Mouse (Mus musculus) megakaryocyte, embryonic 14.5 days (primary cell): ENCODE data around the gene Sufu. TPM values are rescaled to one million over a fixed set of nuclear protein-coding genes. Genes with fewer than 3 reads are reported as not detected.

Source experiments
- H3K27me3 ChIP-seq: replicated peaks from 2 replicates; pipeline ENCODE3; 2012; ENCODE audit warnings: inconsistent platforms
- H3K36me3 ChIP-seq: replicated peaks from 2 replicates; pipeline ENCODE3; 2012; ENCODE audit warnings: low read length, inconsistent platforms, mixed read lengths
- H3K4me1 ChIP-seq: 2 replicates; pipeline ENCODE4 v1.6.1; 2012; ENCODE audit warnings: inconsistent platforms
- H3K4me3 ChIP-seq: replicated peaks from 2 replicates; pipeline ENCODE3; 2012; ENCODE audit warnings: moderate library complexity, mild to moderate bottlenecking, inconsistent platforms
- H3K9me3 ChIP-seq: 2 replicates; pipeline ENCODE4 v1.6.1; 2012; ENCODE audit warnings: inconsistent platforms
- FLI1 ChIP-seq: IDR thresholded peaks from 2 replicates; pipeline ENCODE4 v1.6.1; 2012; ENCODE audit warnings: low read length, inconsistent platforms, mixed read lengths
- GATA1 ChIP-seq: IDR thresholded peaks from 3 replicates; pipeline ENCODE4 v1.6.1; 2012; ENCODE audit warnings: mixed read lengths, low read length, inconsistent platforms, borderline replicate concordance
- polyA plus RNA-seq: library from polyadenylated mRNA; stranded (reverse); fragments of >175 nt; gene quantifications from 2 replicates; pipeline ENCODE4 v1.2.3, GENCODE M21; 2012; ENCODE audit warnings: low replicate concordance; ENCODE audit not compliant: insufficient read depth

The Sufu gene
- polyA plus RNA-seq, 1 experiment: 8.7 TPM

- no peaks in the 10 kb centered on the region for H3K9me3 ChIP-seq
- H3K27me3 ChIP-seq: no peaks in the 10 kb centered on the region
- no peak for TF ChIP-seq FLI1
- TF ChIP-seq GATA1: no peak
- peak overlapping the region; percentile 26 for H3K4me3 ChIP-seq
- peaks cover 84% of the 10 kb centered on the region for H3K4me1 ChIP-seq
- H3K36me3 ChIP-seq: peaks cover 70% of the 10 kb centered on the region
Observed at GRCm38 (mm10) chr19:46457798-46458197, 61.1 kb downstream of the Sufu start.

- TF ChIP-seq GATA1: no peak
- TF ChIP-seq FLI1: no peak
- Histone ChIP-seq H3K4me3 (no peak overlapping the region), H3K27me3 (no peaks in the 10 kb centered on the region), H3K4me1 (peaks cover 70% of the 10 kb centered on the region), H3K9me3 (0 out of 2 replicates have a peak, but pooled peaks cover 4% of the 10 kb centered on the region), H3K36me3 (peaks cover 66% of the 10 kb centered on the region)
Observed at GRCm38 (mm10) chr19:46459256-46459655, 62.6 kb downstream of the Sufu start.

- Histone ChIP-seq H3K36me3 (peaks cover 66% of the 10 kb centered on the region), H3K27me3 (no peaks in the 10 kb centered on the region), H3K4me3 (peak overlapping the region; percentile 3), H3K9me3 (0 out of 2 replicates have a peak, but pooled peaks cover 4% of the 10 kb centered on the region), H3K4me1 (peaks cover 67% of the 10 kb centered on the region)
- TF ChIP-seq GATA1 (no peak), FLI1 (no peak)
Observed at GRCm38 (mm10) chr19:46459889-46460288, 63.2 kb downstream of the Sufu start.

DNA sequence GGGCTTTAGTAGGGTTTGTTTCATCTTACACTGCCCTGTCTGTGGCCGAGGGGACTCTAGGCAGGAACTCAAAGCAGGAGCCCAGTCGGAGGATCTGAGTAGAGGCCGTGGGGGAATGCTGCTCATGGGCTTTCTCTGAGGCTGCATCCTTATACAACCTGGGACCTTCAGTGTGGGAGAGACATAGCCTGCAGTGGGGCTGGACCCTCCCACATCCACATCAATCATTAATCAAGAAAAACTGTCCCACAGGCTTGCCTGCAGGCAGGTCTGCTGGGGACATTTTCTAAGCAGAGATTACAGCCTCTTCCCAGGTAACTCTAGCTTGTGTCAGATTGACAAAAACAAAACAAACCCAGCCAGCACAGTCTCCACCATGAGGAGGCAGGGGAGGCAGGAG, 65.9 kb downstream of the Sufu start:
- TF ChIP-seq GATA1 (no peak), FLI1 (no peak)
- Histone ChIP-seq H3K4me1 (peaks cover 67% of the 10 kb centered on the region), H3K27me3 (no peaks in the 10 kb centered on the region), H3K9me3 (0 out of 2 replicates have a peak, but pooled peaks cover 4% of the 10 kb centered on the region), H3K4me3 (no peak overlapping the region), H3K36me3 (peaks cover 58% of the 10 kb centered on the region)

DNA sequence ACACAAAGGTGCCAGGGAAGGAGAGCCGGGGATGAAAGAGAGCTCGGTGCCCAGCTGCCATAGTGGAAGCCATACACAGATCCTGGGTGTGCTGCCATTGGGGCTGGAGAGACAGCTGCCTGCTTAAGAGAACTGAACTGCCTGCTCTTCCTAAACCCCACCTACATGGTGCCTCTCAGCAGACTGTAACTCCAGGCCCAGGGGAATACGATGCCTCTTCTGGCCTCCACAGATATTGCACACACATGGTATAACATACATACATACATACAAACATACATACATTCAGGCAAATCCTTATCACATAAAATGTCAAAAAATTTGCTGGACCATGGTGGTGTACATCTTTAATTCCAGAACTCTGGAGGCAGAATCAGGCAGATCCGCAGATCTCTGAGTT, 66.8 kb downstream of the Sufu start:
- peaks cover 59% of the 10 kb centered on the region for H3K36me3 ChIP-seq
- H3K4me1 ChIP-seq: peaks cover 67% of the 10 kb centered on the region
- TF ChIP-seq GATA1 (no peak), FLI1 (no peak)
- H3K4me3 ChIP-seq: no peak overlapping the region
- 0 out of 2 replicates have a peak, but pooled peaks cover 4% of the 10 kb centered on the region for H3K9me3 ChIP-seq
- H3K27me3 ChIP-seq: no peaks in the 10 kb centered on the region

DNA sequence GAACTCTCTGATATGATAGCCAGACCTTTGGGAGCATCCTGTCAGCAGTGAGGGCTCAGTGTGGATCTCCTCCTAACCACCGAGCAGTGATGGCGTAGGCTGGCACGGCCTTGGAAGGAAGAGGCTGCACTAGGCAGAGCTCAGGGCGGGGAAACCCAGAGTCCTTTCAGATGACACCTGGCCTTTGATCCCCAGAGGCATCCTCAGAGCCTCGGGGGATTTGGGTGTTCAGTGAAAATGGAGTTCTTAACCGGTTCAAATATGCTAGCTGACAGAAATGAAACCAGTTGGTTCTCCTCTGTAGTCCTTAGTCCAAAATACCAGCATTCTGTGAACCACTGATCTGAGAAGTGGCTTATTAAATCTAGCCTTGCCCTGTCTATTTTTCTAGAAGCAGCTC, 69.5 kb downstream of the Sufu start:
- peaks cover 54% of the 10 kb centered on the region for H3K36me3 ChIP-seq
- H3K4me1 ChIP-seq: peaks cover 70% of the 10 kb centered on the region
- H3K27me3 ChIP-seq: no peaks in the 10 kb centered on the region
- no peak for TF ChIP-seq GATA1
- no peak for TF ChIP-seq FLI1
- H3K4me3 ChIP-seq: no peak overlapping the region
- H3K9me3 ChIP-seq: 0 out of 2 replicates have a peak, but pooled peaks cover 4% of the 10 kb centered on the region

DNA sequence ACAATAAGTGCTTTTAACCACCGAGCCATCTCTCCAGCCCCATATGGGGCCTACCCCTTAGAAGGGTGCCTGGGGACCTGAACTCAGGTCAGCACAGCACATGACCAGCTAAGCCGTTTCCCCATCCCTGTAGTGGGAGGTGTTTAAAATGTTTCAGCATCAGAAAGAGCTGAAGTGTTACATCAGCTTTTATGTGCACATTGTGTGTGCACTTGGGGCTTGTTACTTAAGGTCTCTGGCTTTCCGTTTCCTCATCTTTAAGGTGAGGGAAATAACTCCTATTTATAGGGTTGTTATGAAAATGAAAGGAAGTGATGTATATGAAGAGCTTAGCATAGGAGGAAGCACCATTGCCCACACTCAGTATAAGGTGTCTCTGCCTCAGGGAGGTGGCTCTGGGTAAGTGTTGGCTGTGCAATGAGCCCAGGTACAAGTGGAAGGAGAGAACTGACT, 70.4 kb downstream of the Sufu start:
- TF ChIP-seq FLI1 (0 out of 2 replicates have a peak, but pooled peaks have one; percentile 8), GATA1 (no peak)
- Histone ChIP-seq H3K9me3 (0 out of 2 replicates have a peak, but pooled peaks cover 4% of the 10 kb centered on the region), H3K36me3 (peaks cover 56% of the 10 kb centered on the region), H3K27me3 (no peaks in the 10 kb centered on the region), H3K4me3 (peak overlapping the region; percentile 20), H3K4me1 (peaks cover 79% of the 10 kb centered on the region)

DNA sequence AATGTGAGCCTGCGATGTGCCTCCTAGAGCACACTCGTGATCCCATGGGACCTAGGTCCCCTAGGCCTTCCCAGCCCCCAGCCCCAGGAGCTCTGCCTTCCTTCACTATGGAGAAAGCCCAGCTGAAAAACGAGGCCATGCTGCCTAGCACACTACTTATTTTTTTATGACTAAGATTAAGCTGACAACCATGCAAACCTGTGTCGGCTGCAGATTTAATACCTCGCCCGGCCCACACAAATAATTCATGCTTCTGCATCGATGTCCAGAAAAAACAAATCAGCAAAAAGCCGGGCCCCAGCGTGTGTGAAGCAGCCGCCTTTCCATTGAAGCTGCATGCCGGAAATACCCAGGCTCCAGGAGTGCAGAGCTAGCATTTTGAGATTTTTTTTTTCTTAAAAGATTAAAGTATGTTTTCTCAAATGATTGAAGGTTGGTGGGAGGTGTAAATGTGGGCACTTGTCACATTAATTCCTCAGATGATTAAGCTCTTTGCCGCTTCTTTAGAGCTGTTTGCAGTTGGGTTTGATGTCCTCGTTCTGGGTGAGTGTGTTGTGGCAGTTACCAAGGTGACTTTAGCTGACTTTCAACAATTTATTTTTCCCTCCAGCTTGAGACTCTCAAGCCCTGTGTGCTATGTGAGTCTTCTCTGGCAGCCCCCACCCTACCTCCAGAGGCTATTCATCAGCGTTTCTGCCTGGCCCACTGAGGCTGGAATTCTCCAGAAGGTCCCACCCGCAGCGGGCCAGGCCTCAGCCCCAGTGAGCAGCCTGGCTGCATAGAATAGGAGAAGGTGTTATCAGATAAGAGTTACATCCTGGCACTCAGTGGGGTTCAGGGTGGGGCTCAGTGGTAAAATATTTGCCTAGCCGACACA, 73.9 kb downstream of the Sufu start:
- peaks cover 74% of the 10 kb centered on the region for H3K36me3 ChIP-seq
- H3K9me3 ChIP-seq: no peaks in the 10 kb centered on the region
- TF ChIP-seq GATA1: no peak
- no peak for TF ChIP-seq FLI1
- H3K4me3 ChIP-seq: no peak overlapping the region
- H3K4me1 ChIP-seq: peaks cover 99% of the 10 kb centered on the region
- H3K27me3 ChIP-seq: no peaks in the 10 kb centered on the region

- TF ChIP-seq FLI1: no peak
- TF ChIP-seq GATA1: no peak
- H3K27me3 ChIP-seq: no peaks in the 10 kb centered on the region
- no peaks in the 10 kb centered on the region for H3K9me3 ChIP-seq
- H3K4me3 ChIP-seq: peak overlapping the region; percentile 75
- peaks cover 99% of the 10 kb centered on the region for H3K4me1 ChIP-seq
- peaks cover 83% of the 10 kb centered on the region for H3K36me3 ChIP-seq
Observed at GRCm38 (mm10) chr19:46471324-46472093, 74.8 kb downstream of the Sufu start.
